Mouse (Mus musculus): ENCODE data around the gene Sf3b4. TPM values are rescaled to one million over a fixed set of nuclear protein-coding genes. Genes with fewer than 3 reads are reported as not detected.

Gene Sf3b4
- polyA plus RNA-seq, 1 experiment from 2014 or later = 276 TPM

Small RNAs within 50 kb of the gene (microRNA-seq; reads per million reads assigned to microRNA genes)
- gene Gm44492 = not detected

Other genes with a start within 250 kb of the Sf3b4 start
- gene Anp32e, start 243.1 kb upstream of the Sf3b4 start, polyA plus RNA-seq (2016; fragmentation: Nextera tagmentation; extraction: Ambion mirVana) = 421 and 423 TPM in 2 replicates
- 66.0 and 69.1 TPM in 2 replicates for gene Plekho1, start 176.3 kb upstream of the Sf3b4 start, polyA plus RNA-seq (2016; fragmentation: Nextera tagmentation; extraction: Ambion mirVana)
- gene Vps45, start 113.9 kb upstream of the Sf3b4 start, polyA plus RNA-seq (2016; fragmentation: Nextera tagmentation; extraction: Ambion mirVana) = 24.1 and 28.0 TPM in 2 replicates
- gene Otud7b, start 67.8 kb upstream of the Sf3b4 start, polyA plus RNA-seq (2016; fragmentation: Nextera tagmentation; extraction: Ambion mirVana) = 14.1 and 20.8 TPM in 2 replicates
- gene Mtmr11, start 10.3 kb upstream of the Sf3b4 start, polyA plus RNA-seq (2016; fragmentation: Nextera tagmentation; extraction: Ambion mirVana) = 9.3 TPM in 2 replicates
- 2.1 and 3.5 TPM in 2 replicates for gene Sv2a, start 8.8 kb downstream of the Sf3b4 start, polyA plus RNA-seq (2016; fragmentation: Nextera tagmentation; extraction: Ambion mirVana)
- 89.3 and 93.0 TPM in 2 replicates for gene Bola1, start 47.4 kb downstream of the Sf3b4 start, polyA plus RNA-seq (2016; fragmentation: Nextera tagmentation; extraction: Ambion mirVana)
- gene Hist2h2ab, start 47.5 kb downstream of the Sf3b4 start, polyA plus RNA-seq (2016; fragmentation: Nextera tagmentation; extraction: Ambion mirVana) = not detected in 2 replicates
- 11.3 and 12.6 TPM in 2 replicates for gene Hist2h2ac, start 48.5 kb downstream of the Sf3b4 start, polyA plus RNA-seq (2016; fragmentation: Nextera tagmentation; extraction: Ambion mirVana)
- gene Hist2h2be, start 48.8 kb downstream of the Sf3b4 start, polyA plus RNA-seq (2016; fragmentation: Nextera tagmentation; extraction: Ambion mirVana) = 12.8 and 15.5 TPM in 2 replicates
- 5.9 and 6.4 TPM in 2 replicates for gene Hist2h3c2, start 66.8 kb downstream of the Sf3b4 start, polyA plus RNA-seq (2016; fragmentation: Nextera tagmentation; extraction: Ambion mirVana)
- gene Hist2h2aa2, start 67.9 kb downstream of the Sf3b4 start, polyA plus RNA-seq (2016; fragmentation: Nextera tagmentation; extraction: Ambion mirVana) = 19.2 and 34.4 TPM in 2 replicates
- gene Hist2h2aa1, start 73.2 kb downstream of the Sf3b4 start, polyA plus RNA-seq (2016; fragmentation: Nextera tagmentation; extraction: Ambion mirVana) = 8.1 and 16.6 TPM in 2 replicates
- 0.86 TPM in 1 of 2 replicates, not detected in the other for gene Hist2h3c1, start 74.4 kb downstream of the Sf3b4 start, polyA plus RNA-seq (2016; fragmentation: Nextera tagmentation; extraction: Ambion mirVana)
- gene Hist2h4, start 91.0 kb downstream of the Sf3b4 start, polyA plus RNA-seq (2016; fragmentation: Nextera tagmentation; extraction: Ambion mirVana) = 12.0 and 14.2 TPM in 2 replicates
- gene Hist2h3b, start 96.3 kb downstream of the Sf3b4 start, polyA plus RNA-seq (2016; fragmentation: Nextera tagmentation; extraction: Ambion mirVana) = 48.0 and 48.8 TPM in 2 replicates
- 10.2 and 10.5 TPM in 2 replicates for gene Hist2h2bb, start 97.4 kb downstream of the Sf3b4 start, polyA plus RNA-seq (2016; fragmentation: Nextera tagmentation; extraction: Ambion mirVana)
- 0.84 and 1.3 TPM in 2 replicates for gene Fcgr1, start 121.6 kb downstream of the Sf3b4 start, polyA plus RNA-seq (2016; fragmentation: Nextera tagmentation; extraction: Ambion mirVana)

All from forebrain, embryonic 10.5 days (tissue).